Mouse (Mus musculus): ENCODE measurements around the gene Ccser2. TPM values are rescaled to one million over a fixed set of nuclear protein-coding genes. Genes with fewer than 3 reads are reported as not detected.

The Ccser2 gene
- polyA plus RNA-seq, 1 experiment from 2014 or later = 58.2 TPM

DNA sequence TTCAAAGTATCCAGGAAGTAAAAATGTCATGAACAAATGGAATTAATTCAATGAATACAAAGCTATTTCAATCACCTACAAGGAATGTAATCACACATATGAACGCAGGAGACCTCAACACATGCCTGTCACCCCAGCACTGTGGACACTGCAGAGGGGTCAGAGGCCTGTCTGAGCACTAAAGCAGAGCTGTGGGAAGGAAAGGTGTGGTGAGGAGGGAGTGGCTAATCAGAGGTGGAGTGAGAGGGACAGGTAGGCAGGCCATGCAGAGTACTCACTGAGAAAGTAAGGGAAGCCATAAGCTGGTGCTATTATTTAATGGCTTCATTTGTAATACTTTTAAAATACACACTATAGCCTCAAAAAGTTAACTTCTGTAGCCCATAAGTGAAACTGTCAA, 64.4 kb downstream of the Ccser2 start:
- WGBS = 73% methylated on average over 1 of the region's 1 CpGs
- H3K36me3 ChIP-seq (ENCODE audit: control insufficient read depth, insufficient read depth) = peaks cover 22% of the 10 kb centered on the region
- no peaks in the 10 kb centered on the region for H3K9me3 ChIP-seq (replicated peaks; ENCODE audit: control insufficient read depth, low read length)
- no peak overlapping the region for H3K27ac ChIP-seq (ENCODE audit: low read length)
- H3K9ac ChIP-seq (ENCODE audit: low read length) = no peak overlapping the region
- H3K4me1 ChIP-seq (ENCODE audit: control insufficient read depth, insufficient read depth, low read length) = no peaks in the 10 kb centered on the region
- no peak overlapping the region for H3K4me3 ChIP-seq (ENCODE audit: low read length)
- no peak overlapping the region for H3K4me2 ChIP-seq (ENCODE audit: low read depth, low read length)
- no peaks in the 10 kb centered on the region for H3K27me3 ChIP-seq (ENCODE audit: control insufficient read depth, insufficient read depth, low read length)
- ATAC-seq (replicated peaks; ENCODE audit: extremely low read depth, insufficient read depth, low FRiP score) = no peak

DNA sequence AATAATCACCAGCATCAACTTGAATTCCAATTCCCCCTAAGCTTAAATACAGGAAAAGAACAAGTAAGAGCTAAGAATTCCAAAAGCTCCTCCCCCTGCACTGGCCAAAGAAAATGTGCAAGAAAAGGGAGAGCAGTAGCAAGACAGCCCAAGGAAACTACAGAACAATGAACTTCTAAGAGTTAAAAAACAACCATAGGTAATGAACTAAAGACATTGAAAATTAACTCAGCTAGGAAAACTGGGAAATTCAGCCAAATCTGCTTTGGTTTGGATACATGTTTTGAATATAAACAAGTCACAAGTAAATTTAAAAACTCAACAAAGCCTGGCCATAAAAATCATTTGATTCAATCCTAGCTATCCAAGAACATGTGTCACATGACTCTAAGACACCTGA, 67.7 kb downstream of the Ccser2 start:
- H3K4me1 ChIP-seq (ENCODE audit: control insufficient read depth, insufficient read depth, low read length) = no peaks in the 10 kb centered on the region
- H3K27ac ChIP-seq (ENCODE audit: low read length) = no peak overlapping the region
- H3K4me2 ChIP-seq (ENCODE audit: low read depth, low read length) = no peak overlapping the region
- H3K4me3 ChIP-seq (ENCODE audit: low read length) = no peak overlapping the region
- no peak overlapping the region for H3K9ac ChIP-seq (ENCODE audit: low read length)
- no peaks in the 10 kb centered on the region for H3K9me3 ChIP-seq (replicated peaks; ENCODE audit: control insufficient read depth, low read length)
- no peak for ATAC-seq (replicated peaks; ENCODE audit: extremely low read depth, insufficient read depth, low FRiP score)
- H3K36me3 ChIP-seq (ENCODE audit: control insufficient read depth, insufficient read depth) = peaks cover 20% of the 10 kb centered on the region
- H3K27me3 ChIP-seq (ENCODE audit: control insufficient read depth, insufficient read depth, low read length) = no peaks in the 10 kb centered on the region

DNA sequence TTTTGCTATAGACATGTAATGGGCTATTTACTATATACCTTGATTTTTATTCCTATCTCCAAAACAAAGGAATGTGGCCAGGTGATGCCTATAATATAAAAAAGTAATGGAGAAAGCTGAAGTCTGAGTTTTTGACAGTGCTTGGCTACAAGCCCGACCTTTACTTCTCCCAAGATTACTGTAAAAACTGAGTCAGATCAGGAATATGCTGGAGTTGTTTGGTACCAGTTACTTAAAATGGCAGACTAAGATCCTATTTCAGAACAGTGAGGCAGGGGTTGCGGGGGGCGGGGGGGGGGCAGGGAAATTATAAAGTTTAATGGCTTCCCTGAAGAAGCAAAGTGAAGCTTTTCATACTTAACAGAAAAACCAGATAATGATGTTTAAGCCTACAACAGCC, 73.9 kb downstream of the Ccser2 start:
- H3K9me3 ChIP-seq (replicated peaks; ENCODE audit: control insufficient read depth, low read length) = no peaks in the 10 kb centered on the region
- ATAC-seq (replicated peaks; ENCODE audit: extremely low read depth, insufficient read depth, low FRiP score) = no peak
- 79% methylated on average over 3 of the region's 3 CpGs for WGBS
- peaks cover 18% of the 10 kb centered on the region for H3K36me3 ChIP-seq (ENCODE audit: control insufficient read depth, insufficient read depth)
- no peaks in the 10 kb centered on the region for H3K27me3 ChIP-seq (ENCODE audit: control insufficient read depth, insufficient read depth, low read length)
- H3K4me1 ChIP-seq (ENCODE audit: control insufficient read depth, insufficient read depth, low read length) = no peaks in the 10 kb centered on the region
- H3K9ac ChIP-seq (ENCODE audit: low read length) = no peak overlapping the region
- no peak overlapping the region for H3K4me3 ChIP-seq (ENCODE audit: low read length)
- H3K4me2 ChIP-seq (ENCODE audit: low read depth, low read length) = no peak overlapping the region
- H3K27ac ChIP-seq (ENCODE audit: low read length) = no peak overlapping the region

DNA sequence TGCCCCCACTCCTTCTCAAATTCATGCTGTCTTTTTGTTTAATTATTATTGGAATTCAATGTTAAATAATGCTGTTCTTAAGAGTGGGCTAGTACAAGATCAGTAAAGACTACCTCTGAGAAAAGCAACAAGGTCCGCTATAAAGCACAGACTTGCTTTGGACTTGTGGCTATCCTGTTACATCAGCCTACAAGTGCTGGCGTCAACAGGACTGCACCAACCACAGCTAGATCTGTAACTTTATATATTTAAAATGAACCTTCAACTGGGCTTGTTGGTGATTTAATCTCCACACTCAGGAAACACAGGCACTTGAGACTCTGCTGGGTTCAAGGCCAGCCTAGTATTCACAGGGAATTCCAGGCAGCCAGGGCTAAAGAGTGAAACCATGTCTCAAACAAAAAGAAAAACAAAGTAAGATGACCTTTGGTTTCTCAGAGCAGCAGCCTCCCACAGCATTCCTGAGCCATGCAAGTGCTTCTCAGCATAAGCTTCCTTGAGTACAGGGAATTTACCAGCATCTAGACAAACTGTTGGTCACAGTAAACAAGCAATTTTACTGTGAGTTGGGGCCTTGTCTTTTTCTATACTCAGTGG, 75.7 kb downstream of the Ccser2 start:
- peaks cover 14% of the 10 kb centered on the region; the same call in 1 of the 2 replicates for H3K36me3 ChIP-seq (ENCODE audit: control insufficient read depth, insufficient read depth)
- no peak overlapping the region for H3K4me2 ChIP-seq (ENCODE audit: low read depth, low read length)
- WGBS = 69% methylated on average over 2 of the region's 2 CpGs
- no peak for ATAC-seq (replicated peaks; ENCODE audit: extremely low read depth, insufficient read depth, low FRiP score)
- no peaks in the 10 kb centered on the region for H3K9me3 ChIP-seq (replicated peaks; ENCODE audit: control insufficient read depth, low read length)
- no peaks in the 10 kb centered on the region for H3K27me3 ChIP-seq (ENCODE audit: control insufficient read depth, insufficient read depth, low read length)
- H3K4me1 ChIP-seq (ENCODE audit: control insufficient read depth, insufficient read depth, low read length) = no peaks in the 10 kb centered on the region
- no peak overlapping the region for H3K9ac ChIP-seq (ENCODE audit: low read length)
- H3K27ac ChIP-seq (ENCODE audit: low read length) = no peak overlapping the region
- no peak overlapping the region for H3K4me3 ChIP-seq (ENCODE audit: low read length)

DNA sequence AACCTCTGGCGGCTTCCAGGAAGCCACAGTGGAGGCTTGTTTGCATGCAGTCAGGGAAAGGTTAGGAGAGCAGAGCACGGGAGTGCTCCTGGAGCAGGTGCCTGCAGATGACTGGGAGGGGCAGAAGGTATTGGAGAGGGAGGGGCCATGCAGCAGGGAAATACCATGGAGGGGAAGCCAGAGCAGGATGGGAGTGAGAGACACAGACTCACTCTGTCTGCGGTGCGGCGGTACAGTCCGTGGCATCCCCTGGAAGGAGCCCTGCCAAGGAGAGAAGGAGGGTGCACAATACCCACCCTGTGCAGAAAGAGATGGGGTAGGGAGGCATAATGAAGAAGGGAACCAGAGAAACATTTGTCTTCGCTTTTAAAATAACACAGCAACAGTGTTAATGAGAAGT, 78.4 kb downstream of the Ccser2 start:
- whole genome bisulfite sequencing = 78% methylated on average over 7 of the region's 7 CpGs

DNA sequence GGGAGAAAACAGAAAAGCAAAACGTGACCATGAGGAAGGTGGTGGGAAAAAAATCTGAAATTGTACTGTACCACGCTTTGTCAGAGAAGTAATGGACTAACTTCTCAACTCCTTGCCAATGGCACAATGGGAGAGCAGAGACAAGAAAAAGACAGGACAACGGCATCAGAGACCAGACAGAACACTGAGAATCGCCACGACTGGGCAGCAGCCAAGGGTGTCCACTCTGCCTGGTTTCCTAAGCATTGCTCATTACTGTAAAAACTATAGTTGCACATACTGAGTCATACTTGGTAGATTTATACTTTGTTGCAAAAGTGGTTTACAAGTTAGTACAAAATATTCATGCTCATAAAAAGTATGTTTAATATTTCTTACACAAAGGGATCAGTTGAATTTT, 82.9 kb downstream of the Ccser2 start:
- H3K9me3 ChIP-seq (replicated peaks; ENCODE audit: control insufficient read depth, low read length) = no peaks in the 10 kb centered on the region
- 91% methylated on average over 5 of the region's 5 CpGs for WGBS
- no peak overlapping the region for H3K4me3 ChIP-seq (ENCODE audit: low read length)
- no peaks in the 10 kb centered on the region for H3K4me1 ChIP-seq (ENCODE audit: control insufficient read depth, insufficient read depth, low read length)
- no peak overlapping the region for H3K27ac ChIP-seq (ENCODE audit: low read length)
- ATAC-seq (replicated peaks; ENCODE audit: extremely low read depth, insufficient read depth, low FRiP score) = no peak
- H3K9ac ChIP-seq (ENCODE audit: low read length) = no peak overlapping the region
- peaks cover 15% of the 10 kb centered on the region for H3K36me3 ChIP-seq (ENCODE audit: control insufficient read depth, insufficient read depth)
- no peaks in the 10 kb centered on the region for H3K27me3 ChIP-seq (ENCODE audit: control insufficient read depth, insufficient read depth, low read length)
- no peak overlapping the region for H3K4me2 ChIP-seq (ENCODE audit: low read depth, low read length)

More for the DNA sequence above, 78.4 kb downstream of the Ccser2 start:
- H3K36me3 ChIP-seq (ENCODE audit: control insufficient read depth, insufficient read depth) = peaks cover 6% of the 10 kb centered on the region
- H3K27ac ChIP-seq (ENCODE audit: low read length) = no peak overlapping the region
- H3K4me1 ChIP-seq (ENCODE audit: control insufficient read depth, insufficient read depth, low read length) = no peaks in the 10 kb centered on the region
- H3K9me3 ChIP-seq (replicated peaks; ENCODE audit: control insufficient read depth, low read length) = no peaks in the 10 kb centered on the region
- H3K9ac ChIP-seq (ENCODE audit: low read length) = no peak overlapping the region
- no peak overlapping the region for H3K4me3 ChIP-seq (ENCODE audit: low read length)
- H3K27me3 ChIP-seq (ENCODE audit: control insufficient read depth, insufficient read depth, low read length) = no peaks in the 10 kb centered on the region
- no peak for ATAC-seq (replicated peaks; ENCODE audit: extremely low read depth, insufficient read depth, low FRiP score)
- H3K4me2 ChIP-seq (ENCODE audit: low read depth, low read length) = no peak overlapping the region

DNA sequence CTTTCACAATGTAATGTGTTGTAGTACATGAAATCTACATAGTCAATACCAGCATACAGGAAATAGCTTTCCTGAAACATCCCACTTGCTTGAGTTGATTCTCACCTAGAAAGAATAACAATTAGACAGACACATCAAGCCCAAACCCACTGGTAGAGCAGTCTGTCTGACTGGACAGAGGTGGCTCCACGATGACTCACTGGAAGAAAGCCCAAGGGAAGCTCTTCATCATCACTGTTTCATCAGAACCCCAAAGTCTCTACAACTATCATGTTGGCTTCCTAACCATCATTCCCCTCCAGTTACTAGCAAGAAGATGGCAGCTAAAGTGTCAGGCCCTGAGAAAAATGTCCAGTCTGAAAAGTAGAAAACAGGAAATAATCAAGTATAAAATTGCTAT, 83.5 kb downstream of the Ccser2 start:
- Histone ChIP-seq H3K4me1 (ENCODE audit: control insufficient read depth, insufficient read depth, low read length) (no peaks in the 10 kb centered on the region), H3K9ac (ENCODE audit: low read length) (no peak overlapping the region), H3K27ac (ENCODE audit: low read length) (no peak overlapping the region), H3K4me3 (ENCODE audit: low read length) (no peak overlapping the region), H3K9me3 (replicated peaks; ENCODE audit: control insufficient read depth, low read length) (no peaks in the 10 kb centered on the region), H3K4me2 (ENCODE audit: low read depth, low read length) (no peak overlapping the region), H3K27me3 (ENCODE audit: control insufficient read depth, insufficient read depth, low read length) (no peaks in the 10 kb centered on the region), H3K36me3 (ENCODE audit: control insufficient read depth, insufficient read depth) (peaks cover 15% of the 10 kb centered on the region)
- ATAC-seq (replicated peaks; ENCODE audit: extremely low read depth, insufficient read depth, low FRiP score) = no peak
- WGBS = 91% methylated on average over 1 of the region's 1 CpGs

DNA sequence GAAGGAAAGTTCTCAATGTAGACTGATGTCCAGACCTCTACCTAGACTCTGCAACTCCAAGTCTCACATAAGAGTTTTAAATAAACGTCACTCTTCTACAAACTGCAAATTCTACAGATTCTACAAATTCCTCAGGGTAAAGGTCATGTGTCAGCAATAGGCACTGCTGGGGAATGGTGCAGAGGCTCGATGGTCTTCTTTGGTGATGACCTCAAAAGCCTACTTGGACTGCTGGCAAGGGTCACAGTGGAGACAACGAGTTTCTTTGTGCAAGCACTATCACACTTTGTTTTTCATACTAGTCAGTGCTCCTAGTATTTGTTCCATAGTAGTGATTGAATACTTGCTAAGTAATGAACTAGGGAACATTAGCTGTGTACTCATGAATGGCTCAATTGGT, 85.0 kb downstream of the Ccser2 start:
- Histone ChIP-seq H3K4me3 (ENCODE audit: low read length) (no peak overlapping the region), H3K27ac (ENCODE audit: low read length) (no peak overlapping the region), H3K27me3 (ENCODE audit: control insufficient read depth, insufficient read depth, low read length) (no peaks in the 10 kb centered on the region), H3K4me2 (ENCODE audit: low read depth, low read length) (no peak overlapping the region), H3K36me3 (ENCODE audit: control insufficient read depth, insufficient read depth) (peaks cover 21% of the 10 kb centered on the region), H3K9me3 (replicated peaks; ENCODE audit: control insufficient read depth, low read length) (no peaks in the 10 kb centered on the region), H3K9ac (ENCODE audit: low read length) (no peak overlapping the region), H3K4me1 (ENCODE audit: control insufficient read depth, insufficient read depth, low read length) (no peaks in the 10 kb centered on the region)
- WGBS = 41% methylated on average over 3 of the region's 3 CpGs
- ATAC-seq (replicated peaks; ENCODE audit: extremely low read depth, insufficient read depth, low FRiP score) = no peak

DNA sequence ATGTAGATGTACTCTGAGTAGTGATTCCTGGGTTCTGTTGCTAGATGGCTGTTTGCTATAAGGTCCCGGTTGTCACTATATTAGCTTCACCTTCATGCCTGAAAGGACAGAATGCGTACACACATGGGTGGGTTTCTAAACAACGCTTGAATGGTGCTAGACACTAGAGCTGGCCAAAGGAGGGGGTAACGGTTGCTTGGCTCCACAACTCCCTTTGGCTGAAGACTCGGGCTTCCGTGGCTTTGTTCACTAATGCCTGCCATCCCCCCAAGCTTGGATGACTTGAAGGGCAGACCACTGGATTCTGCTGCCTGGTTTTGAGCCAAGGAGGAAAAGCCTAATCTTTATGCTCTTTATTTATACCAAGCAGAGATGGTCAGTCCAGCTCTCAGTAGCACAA, 98.3 kb downstream of the Ccser2 start:
- 79% methylated on average over 6 of the region's 6 CpGs for WGBS
- no peak for ATAC-seq (replicated peaks; ENCODE audit: extremely low read depth, insufficient read depth, low FRiP score)
- Histone ChIP-seq H3K4me2 (ENCODE audit: low read depth, low read length) (no peak overlapping the region), H3K4me3 (ENCODE audit: low read length) (no peak overlapping the region), H3K9ac (ENCODE audit: low read length) (no peak overlapping the region), H3K27ac (ENCODE audit: low read length) (no peak overlapping the region), H3K27me3 (ENCODE audit: control insufficient read depth, insufficient read depth, low read length) (no peaks in the 10 kb centered on the region), H3K9me3 (replicated peaks; ENCODE audit: control insufficient read depth, low read length) (no peaks in the 10 kb centered on the region), H3K4me1 (ENCODE audit: control insufficient read depth, insufficient read depth, low read length) (no peaks in the 10 kb centered on the region), H3K36me3 (ENCODE audit: control insufficient read depth, insufficient read depth) (no peaks in the 10 kb centered on the region; the same call in 1 of the 2 replicates)

Measured in heart, embryonic 16.5 days (tissue).